Mouse (Mus musculus) testis, adult 2 months (tissue): ENCODE measurements at regions not wholly inside any gene's neighbourhood (a gene's known extent, or its start where the extent isn't known, plus 50 kb on each side); places are given as distances from the start of the nearest gene placed in this dataset.

Experiments
- H3K27ac ChIP-seq: fragments of 200-500 bp; 2 replicates; pipeline ENCODE4 v1.5.1; 2012; ENCODE audit warnings: low read depth, low read length; ENCODE audit not compliant: control insufficient read depth, insufficient read depth
- H3K27me3 ChIP-seq: fragments of 200-500 bp; 2 replicates; pipeline ENCODE4 v1.6.1; 2012; ENCODE audit warnings: mild to moderate bottlenecking, low read length, moderate library complexity; ENCODE audit not compliant: control insufficient read depth, insufficient read depth
- H3K36me3 ChIP-seq: fragments of 200-500 bp; 2 replicates; pipeline ENCODE4 v1.6.1; 2012; ENCODE audit warnings: mild to moderate bottlenecking, low read length; ENCODE audit not compliant: control insufficient read depth, insufficient read depth
- H3K4me1 ChIP-seq: fragments of 200-500 bp; 2 replicates; pipeline ENCODE4 v1.6.1; 2012; ENCODE audit warnings: low read length; ENCODE audit not compliant: control insufficient read depth, insufficient read depth
- H3K4me3 ChIP-seq: fragments of 200-500 bp; 2 replicates; pipeline ENCODE4 v1.5.1; 2012; ENCODE audit warnings: low read depth, mild to moderate bottlenecking, low read length, moderate library complexity, mixed read lengths; ENCODE audit not compliant: control insufficient read depth
- CTCF ChIP-seq: fragments of 200-500 bp; IDR thresholded peaks from 2 replicates; pipeline ENCODE4 v1.5.1; 2012; ENCODE audit warnings: low read depth, mild to moderate bottlenecking, inconsistent platforms, low read length, moderate library complexity; ENCODE audit not compliant: control insufficient read depth, insufficient read depth, insufficient replicate concordance
- POLR2A ChIP-seq: fragments of 200-500 bp; IDR thresholded peaks from 2 replicates; pipeline ENCODE4 v1.6.1; 2012; ENCODE audit warnings: low read depth, mild to moderate bottlenecking, inconsistent platforms, low read length, moderate library complexity; ENCODE audit not compliant: control insufficient read depth

- no peaks in the 10 kb centered on the region for H3K4me1 ChIP-seq
- H3K4me3 ChIP-seq, result no peak overlapping the region
- H3K36me3 ChIP-seq, result no peaks in the 10 kb centered on the region
- H3K27ac ChIP-seq, result no peak overlapping the region
- TF ChIP-seq CTCF, result no peak
- no peak for TF ChIP-seq POLR2A
- H3K27me3 ChIP-seq, result no peaks in the 10 kb centered on the region
Observed at GRCm38 (mm10) chr13:83785643-83786042, 281.8 kb downstream of the Mef2c start.

GRCm38 (mm10) chr13:83809535-83809934 lies 305.7 kb downstream of the Mef2c start:
- Histone ChIP-seq H3K27me3 (no peaks in the 10 kb centered on the region), H3K27ac (no peak overlapping the region), H3K4me1 (no peaks in the 10 kb centered on the region), H3K4me3 (no peak overlapping the region), H3K36me3 (no peaks in the 10 kb centered on the region)
- TF ChIP-seq POLR2A (no peak), CTCF (no peak)

- Histone ChIP-seq H3K27ac (no peak overlapping the region), H3K27me3 (no peaks in the 10 kb centered on the region), H3K36me3 (no peaks in the 10 kb centered on the region), H3K4me3 (no peak overlapping the region), H3K4me1 (no peaks in the 10 kb centered on the region)
- no peak for TF ChIP-seq POLR2A
- TF ChIP-seq CTCF, result no peak
Observed at GRCm38 (mm10) chr13:83820291-83820690, 316.5 kb downstream of the Mef2c start.

GRCm38 (mm10) chr13:83820721-83821120 lies 316.9 kb downstream of the Mef2c start:
- no peaks in the 10 kb centered on the region for H3K4me1 ChIP-seq
- no peak overlapping the region for H3K4me3 ChIP-seq
- no peaks in the 10 kb centered on the region for H3K27me3 ChIP-seq
- TF ChIP-seq POLR2A (no peak), CTCF (no peak)
- H3K27ac ChIP-seq, result no peak overlapping the region
- H3K36me3 ChIP-seq, result no peaks in the 10 kb centered on the region

GRCm38 (mm10) chr13:83824926-83825325 lies 321.1 kb downstream of the Mef2c start:
- TF ChIP-seq CTCF (no peak), POLR2A (no peak)
- H3K27me3 ChIP-seq, result no peaks in the 10 kb centered on the region
- no peak overlapping the region for H3K4me3 ChIP-seq
- no peak overlapping the region for H3K27ac ChIP-seq
- no peaks in the 10 kb centered on the region for H3K36me3 ChIP-seq
- H3K4me1 ChIP-seq, result no peaks in the 10 kb centered on the region

- Histone ChIP-seq H3K27me3 (no peaks in the 10 kb centered on the region), H3K4me3 (no peak overlapping the region), H3K27ac (no peak overlapping the region), H3K4me1 (no peaks in the 10 kb centered on the region), H3K36me3 (no peaks in the 10 kb centered on the region)
- no peak for TF ChIP-seq CTCF
- no peak for TF ChIP-seq POLR2A
Observed at GRCm38 (mm10) chr13:83826841-83827463, 323.1 kb downstream of the Mef2c start.

GRCm38 (mm10) chr13:83865932-83866685 lies 356.0 kb upstream of the Tmem161b start:
- Histone ChIP-seq H3K27me3 (no peaks in the 10 kb centered on the region), H3K36me3 (no peaks in the 10 kb centered on the region), H3K4me1 (no peaks in the 10 kb centered on the region), H3K4me3 (no peak overlapping the region), H3K27ac (no peak overlapping the region)
- no peak for TF ChIP-seq POLR2A
- TF ChIP-seq CTCF, result no peak
